Mouse (Mus musculus) monocyte, adult 2 months (primary cell): ENCODE data around the gene Bicc1.

Experiments used
- DNase-seq, 2 experiments: peaks; one replicate each; pipeline ENCODE4 v3.0.0; 2022; ENCODE audit warnings: low spot score in 2 of 2, low read depth in 1 of 2

Bicc1 gene

GRCm38 (mm10) chr10:71058616-71059247 is 100.8 kb downstream of the Bicc1 start:
- DNase-seq = no peak

- no peak for DNase-seq
Observed at GRCm38 (mm10) chr10:71058070-71058469, 101.4 kb downstream of the Bicc1 start.

DNA sequence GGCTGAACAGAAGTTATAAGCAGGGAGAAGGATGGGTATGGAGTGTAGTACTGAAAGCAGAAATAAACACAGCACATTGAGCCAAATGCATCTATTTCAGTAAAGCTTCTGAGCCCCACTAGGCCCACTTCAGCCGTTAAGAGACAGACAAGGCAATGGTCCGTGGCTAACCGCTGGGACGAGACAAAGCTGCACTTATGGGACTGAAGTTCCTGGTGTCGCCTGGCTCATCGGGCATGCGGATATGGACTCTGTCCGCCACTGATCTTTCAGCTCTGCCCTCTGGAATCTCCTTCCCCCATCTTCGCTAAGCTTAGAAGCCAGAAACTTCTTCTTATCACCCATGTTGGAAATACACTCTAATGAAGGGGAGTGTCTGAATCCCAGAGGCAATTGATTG is 106.8 kb downstream of the Bicc1 start:
- no peak for DNase-seq

DNA sequence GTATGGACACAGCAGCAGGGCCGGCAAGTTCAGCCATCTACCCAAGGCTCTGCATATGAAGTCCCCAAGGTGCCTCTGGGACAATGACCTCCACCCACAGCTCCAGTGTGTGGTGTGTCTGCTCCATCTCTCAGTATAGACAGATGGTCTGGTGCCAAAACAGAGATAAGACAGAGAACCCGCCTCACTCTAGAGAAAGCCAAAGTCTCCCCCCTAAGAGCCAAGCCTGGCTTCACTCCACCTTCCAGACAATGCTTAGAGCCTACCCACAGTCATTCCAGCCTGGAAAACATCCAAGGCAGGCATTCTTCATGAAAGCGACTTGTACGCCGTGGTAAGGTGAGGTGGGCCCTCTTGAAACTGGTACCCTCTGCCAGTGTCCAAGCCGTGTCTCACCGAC is 107.3 kb downstream of the Bicc1 start:
- no peak for DNase-seq

DNA sequence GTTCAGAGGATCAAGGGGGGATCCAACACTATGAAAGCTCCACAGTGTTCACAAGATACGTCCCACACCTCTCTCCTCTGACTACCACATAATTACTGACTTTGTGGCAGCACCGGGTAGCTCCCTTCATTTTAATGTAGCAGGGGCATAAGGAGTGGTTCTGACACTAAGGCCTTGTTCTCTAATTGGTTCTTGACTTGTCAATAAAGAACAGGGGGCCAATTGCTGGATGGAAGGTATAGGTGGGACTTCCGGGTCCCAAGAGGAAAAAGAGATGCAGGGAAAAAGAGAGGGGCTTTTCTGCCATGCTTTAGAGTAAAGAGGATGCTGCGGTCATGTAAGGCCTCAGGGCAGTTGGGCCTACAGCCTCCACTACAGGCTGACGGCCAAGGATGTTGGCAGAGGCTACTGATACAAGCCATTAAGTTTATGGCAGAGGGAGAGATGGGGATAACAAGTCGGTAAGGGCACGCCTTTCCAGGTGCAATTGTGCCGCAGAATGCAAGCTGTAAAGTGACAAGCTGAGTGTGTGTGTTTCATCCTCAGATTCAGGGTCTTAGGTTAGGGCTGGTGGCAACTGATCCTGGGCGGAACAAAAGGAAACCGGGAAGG is 108.7 kb downstream of the Bicc1 start:
- DNase-seq = no peak

GRCm38 (mm10) chr10:71049294-71049693 is 110.2 kb downstream of the Bicc1 start:
- DNase-seq = no peak

GRCm38 (mm10) chr10:71044410-71044809 is 115.1 kb downstream of the Bicc1 start:
- no peak for DNase-seq

DNA sequence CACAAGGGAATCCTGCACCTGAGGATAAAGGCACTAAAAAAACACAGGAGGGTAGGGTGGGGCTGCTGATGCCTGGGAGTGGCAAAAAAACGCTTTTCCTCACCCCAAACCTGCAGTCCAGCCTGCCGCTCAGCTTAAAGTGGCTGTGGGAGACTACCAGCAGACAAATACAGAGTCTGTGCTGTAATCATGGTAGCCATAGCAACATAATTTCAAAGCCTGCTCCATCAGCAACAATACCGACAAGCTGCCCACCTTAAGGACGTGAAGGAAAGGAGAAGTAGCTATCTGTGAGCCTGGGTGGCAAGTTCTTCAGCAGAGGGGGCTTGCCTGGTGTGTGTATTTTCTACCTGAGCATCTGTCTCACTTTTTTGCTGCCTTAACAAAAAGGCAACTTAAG is 117.6 kb downstream of the Bicc1 start:
- no peak for DNase-seq

- DNase-seq = no peak
Observed at GRCm38 (mm10) chr10:71036484-71036883, 123.0 kb downstream of the Bicc1 start.

DNA sequence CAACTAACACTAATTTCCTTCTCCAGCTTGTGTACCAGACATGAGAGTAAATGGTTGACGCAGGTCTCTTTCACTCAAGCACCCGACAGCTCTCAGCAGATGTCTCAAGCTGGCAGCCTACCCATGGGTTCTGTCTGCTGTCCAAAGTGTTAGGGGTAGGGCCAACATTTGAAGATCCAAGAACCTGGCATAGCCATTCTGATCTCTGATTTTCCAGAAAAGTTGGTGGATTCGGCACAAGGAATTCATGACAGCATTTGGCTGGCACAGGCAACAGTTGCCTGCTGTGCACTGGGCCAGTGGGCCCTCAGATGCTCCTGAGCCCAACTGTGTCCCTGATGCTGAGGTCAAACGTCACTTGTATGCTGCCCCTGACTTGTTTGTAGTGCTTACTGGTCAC is 130.5 kb downstream of the Bicc1 start:
- no peak for DNase-seq

- DNase-seq = no peak
Observed at GRCm38 (mm10) chr10:71028066-71028844, 131.2 kb downstream of the Bicc1 start.

DNA sequence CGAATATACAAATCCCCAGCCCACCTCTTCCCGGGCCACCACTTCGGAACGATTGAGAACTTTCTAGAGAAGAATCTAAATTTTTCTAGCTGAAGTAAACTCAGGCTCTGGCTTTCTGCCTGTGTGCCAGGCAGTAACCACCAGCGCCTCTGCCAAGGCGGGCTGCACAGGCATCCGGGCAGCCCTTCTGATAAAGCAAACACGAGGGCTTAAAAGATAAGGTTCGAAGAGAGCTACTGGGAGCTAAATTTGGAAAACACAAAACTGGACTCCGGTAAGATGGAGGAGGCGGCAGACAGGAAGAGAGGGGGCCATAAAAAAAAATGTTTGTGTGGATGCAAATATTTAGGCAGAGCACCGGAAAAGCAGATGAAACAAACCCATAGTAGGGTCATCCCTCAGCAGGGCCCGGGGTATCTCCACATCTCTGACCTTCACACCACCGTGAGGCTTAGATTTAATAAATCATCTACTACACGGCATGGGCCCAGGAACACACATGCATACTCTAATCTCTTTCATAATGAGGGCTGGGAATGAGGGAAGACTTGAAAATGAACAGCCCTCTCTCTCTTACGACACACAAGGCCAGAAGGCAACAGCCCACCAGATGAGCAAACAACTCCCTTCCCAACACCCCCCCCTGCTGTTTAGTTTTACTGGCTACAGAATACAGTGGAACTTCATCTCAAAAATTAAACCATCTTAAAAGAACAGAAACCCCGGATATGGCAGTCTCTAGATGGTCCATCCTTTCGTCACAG is 134.2 kb downstream of the Bicc1 start:
- no peak for DNase-seq

DNA sequence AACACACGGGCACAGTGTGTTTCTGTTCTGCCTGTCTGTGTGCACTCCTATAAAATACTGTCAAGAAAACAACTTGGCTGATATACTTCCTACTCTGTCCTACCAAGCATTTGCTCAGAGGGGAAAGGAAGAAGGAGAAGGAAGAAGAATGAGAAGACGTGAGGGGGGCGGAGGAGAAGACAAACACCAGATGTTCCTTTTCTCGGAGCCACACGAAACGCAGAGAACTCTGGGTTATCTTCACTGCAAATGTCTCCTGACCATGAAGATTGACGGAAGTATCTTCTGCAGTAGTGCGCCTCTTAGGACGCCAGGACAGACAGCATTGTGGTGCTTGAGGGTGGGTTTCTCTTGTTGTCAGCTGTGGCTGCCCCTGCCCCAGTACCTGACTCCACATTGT is 134.8 kb downstream of the Bicc1 start:
- no peak for DNase-seq

- DNase-seq = no peak
Observed at GRCm38 (mm10) chr10:71023471-71023870, 136.0 kb downstream of the Bicc1 start.

DNA sequence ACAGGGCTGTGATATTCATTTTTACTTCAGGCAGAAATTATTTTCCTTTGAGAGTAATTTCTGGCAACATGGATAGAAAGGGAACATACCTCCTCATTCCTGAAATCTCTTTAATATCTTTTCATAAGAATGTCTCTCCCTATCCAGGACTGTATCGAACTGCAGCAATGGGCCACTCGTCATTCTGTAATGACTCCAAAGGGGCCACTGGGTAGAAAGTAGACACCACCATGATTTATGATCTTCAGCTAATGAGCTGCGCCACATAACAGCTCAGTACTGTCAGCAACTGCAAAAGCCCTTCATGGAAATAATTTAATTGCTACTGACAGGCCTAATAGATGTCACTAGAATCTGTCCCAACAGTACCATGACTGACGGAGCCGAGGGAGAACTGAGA is 139.0 kb downstream of the Bicc1 start:
- no peak for DNase-seq

DNA sequence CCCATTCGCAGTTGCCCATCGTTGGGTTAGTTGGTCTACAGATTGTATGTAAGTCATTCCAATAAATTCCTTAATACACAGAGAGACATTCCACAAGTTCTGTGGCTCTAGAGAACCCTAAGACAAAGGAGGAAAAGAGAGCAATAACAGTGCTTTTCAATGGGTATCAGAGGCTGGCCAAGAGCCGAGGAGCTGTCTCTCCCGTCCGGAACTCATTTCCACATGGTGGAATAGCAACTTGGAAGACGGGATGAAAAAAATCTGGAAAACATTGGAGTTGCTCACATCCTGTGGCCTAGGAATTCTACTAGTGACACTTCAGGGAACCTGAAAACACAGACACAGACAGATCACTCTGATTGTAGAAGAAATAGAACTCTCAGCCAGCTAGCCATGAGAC is 139.7 kb downstream of the Bicc1 start:
- DNase-seq = no peak

DNA sequence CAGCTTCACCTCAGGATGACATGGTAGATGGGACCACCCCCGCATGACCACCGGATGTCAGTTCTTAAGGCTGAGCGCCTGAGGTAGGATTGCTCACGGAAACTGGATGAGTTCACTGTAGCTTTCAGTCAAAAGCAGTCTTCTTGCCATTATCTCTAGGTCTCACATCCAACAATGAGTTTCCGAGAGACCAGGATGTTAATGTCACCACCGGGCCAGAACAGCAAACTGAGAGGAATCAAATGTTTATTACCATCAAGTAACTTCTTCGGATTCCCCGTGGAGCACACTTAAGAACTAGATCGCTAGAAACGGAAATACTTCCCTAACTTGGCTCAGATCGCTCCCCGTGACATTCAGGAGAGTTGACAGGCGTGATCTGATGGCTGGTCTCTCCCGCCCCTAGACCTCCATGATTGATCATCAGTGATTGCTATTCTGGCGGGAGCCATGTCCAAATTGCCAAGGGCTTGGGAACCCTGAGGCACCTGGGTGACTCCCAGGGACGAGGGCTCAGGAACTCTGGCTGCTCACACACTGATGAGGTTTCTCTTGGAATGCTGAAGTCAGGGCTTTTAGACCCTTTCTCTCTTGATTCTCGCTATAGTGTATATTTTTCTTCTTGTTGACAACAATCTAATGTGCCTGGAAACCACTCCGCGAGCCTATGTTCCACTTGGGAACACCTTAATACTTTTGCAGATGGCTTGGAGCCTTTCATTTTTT is 149.6 kb downstream of the Bicc1 start:
- DNase-seq = no peak

- DNase-seq = no peak
Observed at GRCm38 (mm10) chr10:71008721-71009120, 150.8 kb downstream of the Bicc1 start.

GRCm38 (mm10) chr10:71007956-71008355 is 151.5 kb downstream of the Bicc1 start:
- no peak for DNase-seq

GRCm38 (mm10) chr10:71007516-71007915 is 152.0 kb downstream of the Bicc1 start:
- no peak for DNase-seq

GRCm38 (mm10) chr10:71007001-71007400 is 152.5 kb downstream of the Bicc1 start:
- no peak for DNase-seq
